Mouse (Mus musculus): ENCODE data around the gene Apol9b. TPM values are rescaled to one million over a fixed set of nuclear protein-coding genes. Genes with fewer than 3 reads are reported as not detected.

Gene Apol9b
- polyA plus RNA-seq, 1 experiment from 2014 or later, result 0.20 TPM

DNA sequence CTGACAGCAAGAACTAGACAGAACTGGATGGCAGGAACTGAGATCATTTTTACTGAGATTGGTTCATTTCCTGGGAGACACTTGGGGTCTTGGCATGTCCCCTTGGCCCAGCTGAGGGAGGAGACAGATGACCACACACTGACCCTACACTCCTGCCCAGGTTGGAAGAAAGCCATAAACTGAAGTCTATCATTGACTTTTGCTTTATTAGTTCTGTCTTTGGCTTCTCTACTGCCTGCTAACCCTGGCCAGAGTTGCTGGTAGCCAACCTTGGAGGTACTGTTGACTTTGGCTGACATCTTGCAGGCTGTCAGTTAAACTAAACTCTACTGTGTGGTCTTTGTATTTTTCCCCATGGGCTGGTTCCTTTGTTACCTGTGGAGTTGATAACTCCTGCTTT is 16.2 kb downstream of the Apol9b start:
- no peaks in the 10 kb centered on the region for H3K4me1 ChIP-seq (ENCODE audit: insufficient read depth, low read length)
- no peak overlapping the region for H3K27ac ChIP-seq (ENCODE audit: low read length)
- H3K9ac ChIP-seq (replicated peaks; ENCODE audit: low read length), result no peak overlapping the region
- no peaks in the 10 kb centered on the region for H3K36me3 ChIP-seq (ENCODE audit: insufficient read depth, low read length)
- no peaks in the 10 kb centered on the region for H3K27me3 ChIP-seq (ENCODE audit: insufficient read depth, low read length)
- no peak overlapping the region for H3K4me2 ChIP-seq (replicated peaks; ENCODE audit: low read depth, low read length)
- H3K9me3 ChIP-seq (ENCODE audit: low read length), result 0 out of 2 replicates have a peak, but pooled peaks cover 4% of the 10 kb centered on the region
- ATAC-seq (ENCODE audit: low FRiP score, low TSS enrichment), result no peak
- H3K4me3 ChIP-seq (ENCODE audit: low read length), result no peak overlapping the region

DNA sequence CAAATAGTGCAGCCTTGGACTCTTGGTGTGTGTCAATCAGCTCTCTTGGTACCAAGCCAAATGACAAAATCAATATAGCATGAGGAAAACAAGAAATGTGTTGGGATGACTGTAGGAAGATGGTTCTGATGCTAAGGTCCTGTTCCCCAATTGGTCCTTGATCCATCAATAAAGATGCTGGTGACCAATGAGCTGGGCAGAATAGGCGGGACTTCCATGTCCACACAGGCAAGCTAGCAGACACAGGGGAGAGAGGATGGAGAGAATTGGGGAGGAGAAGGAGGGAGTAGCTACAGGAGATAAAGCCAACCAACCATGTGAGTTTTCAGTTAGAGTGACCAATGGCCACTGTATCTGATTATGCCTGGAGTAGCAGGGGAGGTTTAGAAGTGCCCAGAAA is 17.5 kb downstream of the Apol9b start:
- 0 out of 2 replicates have a peak, but pooled peaks cover 4% of the 10 kb centered on the region for H3K9me3 ChIP-seq (ENCODE audit: low read length)
- H3K4me1 ChIP-seq (ENCODE audit: insufficient read depth, low read length), result no peaks in the 10 kb centered on the region
- no peak for ATAC-seq (ENCODE audit: low FRiP score, low TSS enrichment)
- no peak overlapping the region for H3K27ac ChIP-seq (ENCODE audit: low read length)
- no peak overlapping the region for H3K9ac ChIP-seq (replicated peaks; ENCODE audit: low read length)
- no peak overlapping the region for H3K4me2 ChIP-seq (replicated peaks; ENCODE audit: low read depth, low read length)
- no peaks in the 10 kb centered on the region for H3K36me3 ChIP-seq (ENCODE audit: insufficient read depth, low read length)
- H3K4me3 ChIP-seq (ENCODE audit: low read length), result no peak overlapping the region
- WGBS, result 81% methylated on average over 1 of the region's 1 CpGs
- H3K27me3 ChIP-seq (ENCODE audit: insufficient read depth, low read length), result no peaks in the 10 kb centered on the region

DNA sequence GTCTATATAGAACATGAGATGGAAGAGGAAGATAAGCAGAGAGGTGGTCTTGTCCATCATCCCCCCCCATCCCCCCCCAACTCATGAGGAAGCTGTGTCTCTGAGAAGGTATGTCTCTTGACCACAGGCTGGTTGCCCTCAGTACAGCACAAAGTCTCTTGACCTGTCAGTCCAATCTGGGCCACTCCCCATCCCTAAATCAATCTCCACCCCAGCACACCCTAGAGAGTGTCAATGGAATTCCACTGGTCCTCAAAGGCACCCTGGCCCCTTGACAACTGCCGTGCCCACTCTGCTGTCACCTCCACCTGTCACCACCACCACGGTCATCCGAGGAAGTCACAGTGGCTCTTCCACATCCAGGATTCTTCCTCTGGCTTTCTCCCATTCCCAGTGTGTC is 19.6 kb downstream of the Apol9b start:
- H3K9ac ChIP-seq (replicated peaks; ENCODE audit: low read length), result no peak overlapping the region
- ATAC-seq (ENCODE audit: low FRiP score, low TSS enrichment), result no peak
- 77% methylated on average over 3 of the region's 3 CpGs for WGBS
- H3K4me2 ChIP-seq (replicated peaks; ENCODE audit: low read depth, low read length), result no peak overlapping the region
- H3K36me3 ChIP-seq (ENCODE audit: insufficient read depth, low read length), result no peaks in the 10 kb centered on the region
- no peaks in the 10 kb centered on the region for H3K27me3 ChIP-seq (ENCODE audit: insufficient read depth, low read length)
- no peaks in the 10 kb centered on the region for H3K4me1 ChIP-seq (ENCODE audit: insufficient read depth, low read length)
- no peak overlapping the region for H3K4me3 ChIP-seq (ENCODE audit: low read length)
- no peak overlapping the region for H3K27ac ChIP-seq (ENCODE audit: low read length)
- 0 out of 2 replicates have a peak, but pooled peaks cover 4% of the 10 kb centered on the region for H3K9me3 ChIP-seq (ENCODE audit: low read length)

DNA sequence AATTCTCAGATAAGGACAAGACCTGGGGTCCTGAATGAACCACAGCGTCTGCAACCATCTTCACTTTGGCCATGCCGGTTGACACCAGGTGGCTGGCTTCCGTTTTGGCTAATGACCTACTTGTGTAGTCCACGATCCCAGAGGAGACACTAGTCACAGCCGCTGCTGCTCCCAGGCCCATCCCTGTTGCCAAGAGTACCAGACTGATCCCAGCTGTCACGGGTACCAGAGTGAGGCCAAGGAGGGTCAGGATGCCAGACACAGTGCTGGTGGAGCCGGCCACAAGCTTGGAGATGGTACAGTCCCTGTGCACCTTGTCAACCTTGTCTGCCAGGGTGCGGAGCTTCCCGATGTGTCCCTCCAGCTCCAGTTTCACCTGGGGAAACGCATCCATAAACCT is 20.9 kb downstream of the Apol9b start:
- WGBS, result 90% methylated on average over 10 of the region's 10 CpGs

DNA sequence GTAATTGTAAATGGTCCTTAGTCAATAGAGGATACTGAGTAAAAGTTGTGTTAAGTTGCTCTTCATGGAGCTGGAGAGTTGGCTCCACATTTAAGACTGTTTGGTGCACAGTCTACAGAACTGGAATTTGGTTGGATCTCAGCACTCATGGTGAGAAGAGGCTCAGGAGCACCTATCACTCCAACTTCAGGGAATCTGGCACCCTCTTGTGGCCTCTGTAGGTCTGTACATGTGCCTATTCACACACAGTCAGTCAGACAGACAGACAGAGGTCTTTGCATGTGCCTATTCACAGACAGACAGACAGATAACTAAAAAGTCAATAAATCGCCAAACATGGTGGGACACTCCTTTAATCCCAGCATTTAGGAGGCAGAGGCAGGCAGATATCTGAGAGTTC is 21.6 kb downstream of the Apol9b start:
- Histone ChIP-seq H3K4me1 (ENCODE audit: insufficient read depth, low read length) (no peaks in the 10 kb centered on the region), H3K27ac (ENCODE audit: low read length) (no peak overlapping the region), H3K4me3 (ENCODE audit: low read length) (no peak overlapping the region), H3K4me2 (replicated peaks; ENCODE audit: low read depth, low read length) (no peak overlapping the region), H3K9me3 (ENCODE audit: low read length) (0 out of 2 replicates have a peak, but pooled peaks cover 4% of the 10 kb centered on the region), H3K27me3 (ENCODE audit: insufficient read depth, low read length) (no peaks in the 10 kb centered on the region), H3K36me3 (ENCODE audit: insufficient read depth, low read length) (no peaks in the 10 kb centered on the region), H3K9ac (replicated peaks; ENCODE audit: low read length) (no peak overlapping the region)
- WGBS, result 39% methylated on average over 1 of the region's 1 CpGs
- ATAC-seq (ENCODE audit: low FRiP score, low TSS enrichment), result no peak

More for the DNA sequence above, 20.9 kb downstream of the Apol9b start:
- no peak for ATAC-seq (ENCODE audit: low FRiP score, low TSS enrichment)
- Histone ChIP-seq H3K4me1 (ENCODE audit: insufficient read depth, low read length) (no peaks in the 10 kb centered on the region), H3K9me3 (ENCODE audit: low read length) (0 out of 2 replicates have a peak, but pooled peaks cover 4% of the 10 kb centered on the region), H3K27me3 (ENCODE audit: insufficient read depth, low read length) (no peaks in the 10 kb centered on the region), H3K36me3 (ENCODE audit: insufficient read depth, low read length) (no peaks in the 10 kb centered on the region), H3K9ac (replicated peaks; ENCODE audit: low read length) (no peak overlapping the region), H3K4me3 (ENCODE audit: low read length) (no peak overlapping the region), H3K4me2 (replicated peaks; ENCODE audit: low read depth, low read length) (no peak overlapping the region), H3K27ac (ENCODE audit: low read length) (no peak overlapping the region)

DNA sequence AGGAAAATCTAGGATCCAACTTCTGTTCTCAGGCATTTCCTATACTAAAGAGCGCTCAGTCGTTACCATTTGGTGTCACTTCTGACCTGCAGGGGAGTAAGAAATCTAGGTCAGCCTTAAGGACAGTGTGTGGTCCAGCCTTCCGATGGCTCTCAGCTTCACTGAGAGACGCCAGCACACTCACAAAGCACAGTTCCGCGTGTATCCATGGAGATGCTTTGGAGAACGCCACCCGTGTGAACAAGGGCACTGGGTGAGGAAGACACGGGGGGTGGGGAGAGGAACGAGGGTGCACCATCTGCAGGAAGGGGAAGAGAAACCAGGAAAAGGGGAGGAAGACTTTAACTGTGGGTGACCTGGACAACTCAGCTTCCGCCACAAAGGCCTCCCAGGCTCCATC is 23.6 kb downstream of the Apol9b start:
- 46% methylated on average over 11 of the region's 11 CpGs for WGBS
- no peak overlapping the region for H3K4me3 ChIP-seq (ENCODE audit: low read length)
- 0 out of 2 replicates have a peak, but pooled peaks cover 4% of the 10 kb centered on the region for H3K9me3 ChIP-seq (ENCODE audit: low read length)
- ATAC-seq (ENCODE audit: low FRiP score, low TSS enrichment), result no peak
- H3K27me3 ChIP-seq (ENCODE audit: insufficient read depth, low read length), result no peaks in the 10 kb centered on the region
- H3K9ac ChIP-seq (replicated peaks; ENCODE audit: low read length), result no peak overlapping the region
- no peaks in the 10 kb centered on the region for H3K4me1 ChIP-seq (ENCODE audit: insufficient read depth, low read length)
- H3K27ac ChIP-seq (ENCODE audit: low read length), result no peak overlapping the region
- no peaks in the 10 kb centered on the region for H3K36me3 ChIP-seq (ENCODE audit: insufficient read depth, low read length)
- no peak overlapping the region for H3K4me2 ChIP-seq (replicated peaks; ENCODE audit: low read depth, low read length)

DNA sequence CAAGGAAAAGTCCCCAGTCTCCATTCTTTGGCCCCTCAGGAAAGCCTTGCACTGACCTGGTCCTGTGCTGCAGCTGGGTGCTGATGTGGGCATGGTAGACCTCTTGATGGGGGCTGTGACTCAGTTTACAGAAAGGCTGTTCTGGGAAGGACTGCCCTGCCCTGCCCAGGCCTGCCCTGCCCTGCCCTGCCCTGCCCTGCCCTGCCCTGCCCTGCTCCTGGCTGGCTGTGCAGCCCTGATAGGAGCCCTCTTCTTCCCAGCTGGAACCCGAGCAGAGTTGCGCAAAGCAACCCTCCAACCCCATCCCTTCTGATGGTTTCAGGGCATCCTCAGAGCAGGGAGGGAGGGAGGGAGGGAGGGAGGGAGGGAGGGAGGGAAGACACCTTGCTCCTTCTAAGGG is 26.3 kb downstream of the Apol9b start:
- Histone ChIP-seq H3K4me1 (ENCODE audit: insufficient read depth, low read length) (no peaks in the 10 kb centered on the region), H3K36me3 (ENCODE audit: insufficient read depth, low read length) (peaks cover 8% of the 10 kb centered on the region), H3K4me3 (ENCODE audit: low read length) (no peak overlapping the region), H3K9me3 (ENCODE audit: low read length) (no peaks in the 10 kb centered on the region), H3K4me2 (replicated peaks; ENCODE audit: low read depth, low read length) (no peak overlapping the region), H3K9ac (replicated peaks; ENCODE audit: low read length) (no peak overlapping the region), H3K27me3 (ENCODE audit: insufficient read depth, low read length) (no peaks in the 10 kb centered on the region), H3K27ac (ENCODE audit: low read length) (no peak overlapping the region)
- WGBS, result 43% methylated on average over 2 of the region's 2 CpGs
- no peak for ATAC-seq (ENCODE audit: low FRiP score, low TSS enrichment)

DNA sequence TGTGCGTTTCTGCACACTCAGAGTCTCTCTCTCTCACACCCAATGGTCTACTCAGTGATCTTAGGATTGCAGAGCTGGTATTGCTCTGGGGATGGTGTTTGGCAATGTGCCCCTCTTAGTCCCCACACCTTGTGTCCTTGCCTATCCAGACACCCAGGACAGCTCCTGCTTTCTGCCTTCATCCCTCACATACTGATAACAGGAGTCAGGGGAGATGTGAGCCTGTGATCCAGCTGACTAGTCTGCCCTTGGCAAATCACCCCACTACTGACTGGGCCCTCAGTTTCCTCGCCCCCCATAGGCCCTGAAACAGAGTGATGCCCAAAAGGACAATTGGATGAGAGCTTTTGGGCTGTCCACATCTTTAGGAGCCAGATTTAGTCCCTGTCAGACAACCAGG is 27.2 kb downstream of the Apol9b start:
- Histone ChIP-seq H3K4me1 (ENCODE audit: insufficient read depth, low read length) (no peaks in the 10 kb centered on the region), H3K9me3 (ENCODE audit: low read length) (no peaks in the 10 kb centered on the region), H3K4me3 (ENCODE audit: low read length) (no peak overlapping the region), H3K4me2 (replicated peaks; ENCODE audit: low read depth, low read length) (no peak overlapping the region), H3K36me3 (ENCODE audit: insufficient read depth, low read length) (peaks cover 18% of the 10 kb centered on the region), H3K27ac (ENCODE audit: low read length) (no peak overlapping the region), H3K27me3 (ENCODE audit: insufficient read depth, low read length) (no peaks in the 10 kb centered on the region), H3K9ac (replicated peaks; ENCODE audit: low read length) (no peak overlapping the region)
- ATAC-seq (ENCODE audit: low FRiP score, low TSS enrichment), result no peak
- WGBS, result 67% methylated on average over 2 of the region's 2 CpGs

DNA sequence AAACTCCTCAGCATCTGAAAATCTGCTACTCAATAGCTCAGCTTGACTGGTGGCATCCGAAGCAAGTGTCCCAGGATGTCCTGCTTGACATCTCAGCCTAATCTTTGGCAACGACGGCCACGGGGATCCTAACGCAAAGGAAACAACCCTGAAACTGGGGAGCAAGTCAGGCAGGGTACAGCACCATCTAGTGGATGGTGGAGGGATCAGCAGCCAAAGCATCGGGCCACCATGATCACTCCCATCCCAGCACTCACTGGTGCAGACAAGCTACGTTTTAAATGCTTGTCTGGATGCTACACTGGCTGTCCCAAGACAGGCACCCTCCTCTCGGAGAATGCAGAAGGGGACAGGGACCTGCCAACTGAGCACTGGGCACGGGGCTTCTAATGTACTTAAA is 28.0 kb downstream of the Apol9b start, which contains the start of gene Apol8:
TSS of gene Apol8 (minus strand) at position 156 of the 400 bp plus-strand sequence.
- H3K9me3 ChIP-seq (ENCODE audit: low read length), result no peaks in the 10 kb centered on the region
- H3K27ac ChIP-seq (ENCODE audit: low read length), result no peak within 1 kb of the TSS
- no peak within 1 kb of the TSS for H3K9ac ChIP-seq (replicated peaks; ENCODE audit: low read length)
- no peaks in the 10 kb centered on the region for H3K27me3 ChIP-seq (ENCODE audit: insufficient read depth, low read length)
- H3K36me3 ChIP-seq (ENCODE audit: insufficient read depth, low read length), result peaks cover 25% of the 10 kb centered on the region
- no peaks in the 10 kb centered on the region for H3K4me1 ChIP-seq (ENCODE audit: insufficient read depth, low read length)
- H3K4me3 ChIP-seq (ENCODE audit: low read length), result no peak within 1 kb of the TSS
- no peak within 1 kb of the TSS for H3K4me2 ChIP-seq (replicated peaks; ENCODE audit: low read depth, low read length)
- ATAC-seq (ENCODE audit: low FRiP score, low TSS enrichment), result no peak
- 9% methylated on average over 9 of the region's 9 CpGs for WGBS

DNA sequence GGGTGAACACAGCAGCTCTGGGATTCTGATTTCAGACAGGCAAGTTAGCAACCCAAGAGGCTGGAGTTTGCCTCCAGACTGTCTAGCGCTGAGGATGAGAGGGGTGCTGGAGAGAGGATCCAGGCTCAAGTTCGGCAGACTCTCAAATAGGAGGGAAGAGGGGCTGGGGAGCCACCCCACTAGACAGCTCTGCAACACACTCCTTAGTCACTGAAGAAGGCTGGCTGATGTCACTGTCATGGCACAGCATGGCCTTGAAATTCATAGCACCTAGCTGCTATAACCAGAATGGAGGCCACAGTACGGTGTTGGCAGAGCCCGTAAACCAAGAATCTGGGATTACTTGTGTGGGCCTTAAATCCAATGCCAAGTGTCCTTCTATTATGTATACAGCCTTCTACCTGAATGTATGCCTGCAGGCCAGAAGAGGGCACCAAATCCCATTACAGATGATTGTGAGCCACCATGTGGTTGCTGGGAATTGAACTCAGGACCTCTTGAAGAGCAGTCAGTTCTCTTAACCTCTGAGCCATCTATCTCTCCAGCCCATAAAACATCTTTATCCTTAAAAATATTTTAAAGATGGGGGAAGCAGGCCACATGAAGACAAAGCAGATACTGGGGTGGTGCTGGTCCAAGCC is 28.9 kb downstream of the Apol9b start:
- 82% methylated on average over 4 of the region's 4 CpGs for WGBS
- no peaks in the 10 kb centered on the region for H3K4me1 ChIP-seq (ENCODE audit: insufficient read depth, low read length)
- no peaks in the 10 kb centered on the region for H3K9me3 ChIP-seq (ENCODE audit: low read length)
- H3K4me2 ChIP-seq (replicated peaks; ENCODE audit: low read depth, low read length), result no peak overlapping the region
- no peak for ATAC-seq (ENCODE audit: low FRiP score, low TSS enrichment)
- H3K27me3 ChIP-seq (ENCODE audit: insufficient read depth, low read length), result no peaks in the 10 kb centered on the region
- H3K36me3 ChIP-seq (ENCODE audit: insufficient read depth, low read length), result peaks cover 34% of the 10 kb centered on the region
- H3K4me3 ChIP-seq (ENCODE audit: low read length), result no peak overlapping the region
- no peak overlapping the region for H3K9ac ChIP-seq (replicated peaks; ENCODE audit: low read length)
- no peak overlapping the region for H3K27ac ChIP-seq (ENCODE audit: low read length)
